Mouse (Mus musculus): ENCODE measurements around the gene Dgcr8. TPM values are rescaled to one million over a fixed set of nuclear protein-coding genes. Genes with fewer than 3 reads are reported as not detected.
A peak's percentile ranks its signal among the peaks of the same experiment; 100 is the strongest.

The Dgcr8 gene
- total RNA-seq, 2 experiments from 2014 or later = 40.7 to 41.0 TPM

- no peak for DNase-seq (ENCODE audit: low spot score in 2 of 2)
- intact Hi-C loops (cut with DNase I) = no loop called here
Measured at GRCm38 (mm10) chr16:18250828-18251790, 37.9 kb downstream of the Dgcr8 start.

- intact Hi-C loops (cut with DNase I) = no loop called here
- DNase-seq (ENCODE audit: low spot score in 2 of 2) = no peak
Measured at GRCm38 (mm10) chr16:18250231-18250630, 38.8 kb downstream of the Dgcr8 start.

- DNase-seq (ENCODE audit: low spot score in 2 of 2) = peak; percentile 48 to 55
- intact Hi-C loops (cut with DNase I) = no loop called here
Measured at GRCm38 (mm10) chr16:18249364-18249967, 39.6 kb downstream of the Dgcr8 start.

- DNase-seq (ENCODE audit: low spot score in 2 of 2) = peak; percentile 99
- intact Hi-C loops (cut with DNase I) = loop anchor here (1.0 kb wide), 1 partner anchor 13 kb away; the partner anchor contains the start of gene Zdhhc8
Measured at GRCm38 (mm10) chr16:18248433-18249363, 40.3 kb downstream of the Dgcr8 start, which contains the start of the genes Trmt2a and Ranbp1. TSS of gene Trmt2a (plus strand) at chr16:18248679. TSS of gene Ranbp1 (minus strand) at chr16:18248732.

- intact Hi-C loops (cut with DNase I) = loop anchor here (1.0 kb wide), 1 partner anchor 12 kb away; the partner anchor contains the start of gene Zdhhc8
- DNase-seq (ENCODE audit: low spot score in 2 of 2) = peak in 1 of 2 experiments; percentile 40
Measured at GRCm38 (mm10) chr16:18247521-18248399, 41.3 kb downstream of the Dgcr8 start.

- no peak for DNase-seq (ENCODE audit: low spot score in 2 of 2)
- intact Hi-C loops (cut with DNase I) = no loop called here
Measured at GRCm38 (mm10) chr16:18241581-18241980, 47.5 kb downstream of the Dgcr8 start.

GRCm38 (mm10) chr16:18236676-18237501 is 52.2 kb downstream of the Dgcr8 start:
- intact Hi-C loops (cut with DNase I) = loop anchor here (10.0 kb wide), 2 partner anchors 312 to 388 kb away; partner anchors contain the start of genes Gm49601, Gp1bb, Sept5 and Slc25a1
- no peak for DNase-seq (ENCODE audit: low spot score in 2 of 2)

GRCm38 (mm10) chr16:18235389-18236065 is 53.5 kb downstream of the Dgcr8 start:
- peak; percentile 75 to 81 for DNase-seq (ENCODE audit: low spot score in 2 of 2)
- intact Hi-C loops (cut with DNase I) = loop anchor here (1.0 to 10.0 kb wide), 3 partner anchors 13 to 389 kb away; partner anchors contain the start of genes Gm49601, Gp1bb, Ranbp1 and Sept5

GRCm38 (mm10) chr16:18234671-18235388 is 54.2 kb downstream of the Dgcr8 start, which contains the start of gene Zdhhc8:
TSS of gene Zdhhc8 (minus strand) at chr16:18235136.
- DNase-seq (ENCODE audit: low spot score in 2 of 2) = peak; percentile 81 to 86
- intact Hi-C loops (cut with DNase I) = loop anchor here (1.0 to 10.0 kb wide), 3 partner anchors 13 to 390 kb away; partner anchors contain the start of genes Gm49601, Gp1bb, Ranbp1 and Sept5

GRCm38 (mm10) chr16:18233919-18234670 is 55.0 kb downstream of the Dgcr8 start:
- intact Hi-C loops (cut with DNase I) = loop anchor here (10.0 kb wide), 2 partner anchors 309 to 391 kb away; partner anchors contain the start of genes Gm49601, Gp1bb, Sept5 and Slc25a1
- DNase-seq (ENCODE audit: low spot score in 2 of 2) = peak in 1 of 2 experiments; percentile 67

- intact Hi-C loops (cut with DNase I) = loop anchor here (10.0 kb wide), 2 partner anchors 309 to 391 kb away; partner anchors contain the start of genes Gm49601, Gp1bb, Sept5 and Slc25a1
- DNase-seq (ENCODE audit: low spot score in 2 of 2) = no peak
Measured at GRCm38 (mm10) chr16:18233451-18233850, 55.6 kb downstream of the Dgcr8 start.

- intact Hi-C loops (cut with DNase I) = loop anchor here (10.0 kb wide), 2 partner anchors 307 to 393 kb away; partner anchors contain the start of genes Gm49601, Gp1bb, Sept5 and Slc25a1
Measured at GRCm38 (mm10) chr16:18231451-18231850, 57.6 kb downstream of the Dgcr8 start.

GRCm38 (mm10) chr16:18231047-18231446 is 58.0 kb downstream of the Dgcr8 start:
- no peak for DNase-seq (ENCODE audit: low spot score in 2 of 2)
- intact Hi-C loops (cut with DNase I) = loop anchor here (10.0 kb wide), 2 partner anchors 306 to 394 kb away; partner anchors contain the start of genes Gm49601, Gp1bb, Sept5 and Slc25a1

More at GRCm38 (mm10) chr16:18231451-18231850, 57.6 kb downstream of the Dgcr8 start:
- DNase-seq (ENCODE audit: low spot score in 2 of 2) = no peak

GRCm38 (mm10) chr16:18230617-18231016 is 58.4 kb downstream of the Dgcr8 start:
- intact Hi-C loops (cut with DNase I) = loop anchor here (10.0 kb wide), 2 partner anchors 306 to 394 kb away; partner anchors contain the start of genes Gm49601, Gp1bb, Sept5 and Slc25a1
- no peak for DNase-seq (ENCODE audit: low spot score in 2 of 2)

Data from left cerebral cortex, postnatal 25 days (tissue).